Mouse (Mus musculus): ENCODE data around the gene Ankrd13b. TPM values are rescaled to one million over a fixed set of nuclear protein-coding genes. Genes with fewer than 3 reads are reported as not detected.

Ankrd13b gene
- polyA plus RNA-seq, 1 experiment from 2014 or later, result 9.2 TPM

DNA sequence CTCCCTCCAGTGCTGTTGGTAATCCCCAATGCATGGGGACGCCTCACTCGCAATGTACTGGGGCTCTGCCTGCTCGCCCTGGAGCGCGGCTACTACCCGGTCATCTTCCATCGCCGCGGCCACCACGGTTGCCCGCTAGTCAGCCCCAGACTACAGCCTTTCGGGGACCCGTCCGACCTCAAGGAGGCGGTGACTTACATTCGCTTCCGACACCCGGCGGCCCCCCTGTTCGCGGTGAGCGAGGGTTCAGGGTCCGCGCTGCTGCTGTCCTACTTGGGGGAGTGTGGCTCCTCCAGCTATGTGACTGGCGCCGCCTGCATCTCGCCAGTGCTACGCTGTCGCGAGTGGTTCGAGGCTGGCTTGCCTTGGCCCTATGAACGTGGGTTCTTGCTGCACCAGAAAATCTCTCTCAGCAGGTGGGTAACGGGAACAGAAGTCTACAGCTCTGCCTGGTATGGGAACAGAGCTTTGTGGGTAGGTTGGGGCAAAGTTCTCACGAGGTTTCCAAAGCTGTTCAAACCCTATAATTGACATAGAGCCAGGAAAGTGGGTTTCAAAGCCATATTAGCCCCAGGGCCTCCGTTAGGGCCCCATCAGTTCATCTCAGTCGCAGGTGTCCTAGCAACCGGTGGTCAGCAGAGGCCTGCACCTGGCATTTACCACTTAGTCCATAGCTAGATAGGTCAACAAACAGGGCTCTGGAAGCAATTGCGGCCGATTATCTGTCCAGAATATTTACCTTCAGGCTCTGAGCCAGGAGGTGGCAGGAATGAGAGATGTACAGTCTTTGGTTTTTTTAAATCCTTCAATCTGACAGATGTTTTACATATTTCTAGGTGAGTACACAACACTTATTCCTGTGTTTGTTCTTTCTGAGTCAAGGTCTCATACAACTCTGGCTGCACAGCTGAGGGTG, 26.4 kb upstream of the Ankrd13b start, which contains the start of gene Trp53i13:
Trp53i13 (minus strand) TSS at position 344 of the 916 bp plus-strand sequence.
- WGBS, result 5% methylated on average over 39 of the region's 39 CpGs
- Histone ChIP-seq H3K27ac (peak within 1 kb of the TSS; percentile 88), H3K27me3 (ENCODE audit: poor library complexity, severe bottlenecking) (peaks cover 58% of the 10 kb centered on the region), H3K36me3 (replicated peaks) (peaks cover 5% of the 10 kb centered on the region; the same call in 1 of the 2 replicates), H3K4me1 (peaks cover 87% of the 10 kb centered on the region), H3K9me3 (no peaks in the 10 kb centered on the region), H3K4me3 (peak within 1 kb of the TSS; percentile 72)
- no peak for DNase-seq (ENCODE audit: extremely low spot score, low spot score)

GRCm38 (mm10) chr11:77514832-77515636, 25.6 kb upstream of the Ankrd13b start, which contains the start of gene Abhd15:
Gene Abhd15, plus strand, starts transcription at chr11:77515121.
- DNase-seq (ENCODE audit: extremely low spot score, low spot score), result peak; percentile 88
- Histone ChIP-seq H3K27me3 (ENCODE audit: poor library complexity, severe bottlenecking) (peaks cover 58% of the 10 kb centered on the region), H3K36me3 (replicated peaks) (peaks cover 12% of the 10 kb centered on the region), H3K9me3 (no peaks in the 10 kb centered on the region), H3K27ac (peak within 1 kb of the TSS; percentile 88), H3K4me1 (peaks cover 79% of the 10 kb centered on the region), H3K4me3 (peak within 1 kb of the TSS; percentile 72)
- WGBS, result under 1% methylated on average over 68 of the region's 72 CpGs

DNA sequence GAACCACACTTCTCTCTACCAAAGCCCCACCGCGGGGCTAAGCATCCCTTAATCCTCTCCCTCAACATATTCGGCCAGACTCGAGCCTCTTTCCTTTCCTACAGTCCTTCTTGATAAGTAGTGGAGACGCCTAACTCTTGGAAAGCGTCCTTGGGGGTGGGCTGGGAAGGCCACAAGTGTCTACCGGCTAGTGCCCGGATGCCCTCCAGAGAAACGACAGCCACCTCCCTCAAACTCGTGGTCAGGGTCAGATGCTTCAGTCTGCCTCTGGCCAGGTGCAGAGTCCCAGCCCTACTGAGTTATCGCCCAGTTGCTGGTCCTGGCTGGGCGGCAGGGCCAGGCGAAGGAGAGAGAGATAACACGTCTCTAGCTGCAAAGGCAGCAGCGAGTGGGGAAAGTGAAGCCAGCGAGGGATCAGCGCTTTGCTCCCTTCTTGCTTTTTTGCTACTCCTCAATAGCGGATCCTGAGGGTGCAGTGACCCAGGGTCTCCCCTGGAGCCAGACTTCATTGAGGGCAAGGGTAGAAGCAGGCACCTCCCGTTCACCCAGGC, 24.9 kb upstream of the Ankrd13b start:
- peak overlapping the region; percentile 88 for H3K27ac ChIP-seq
- no peaks in the 10 kb centered on the region for H3K9me3 ChIP-seq
- H3K36me3 ChIP-seq (replicated peaks), result peaks cover 19% of the 10 kb centered on the region
- H3K4me1 ChIP-seq, result peaks cover 72% of the 10 kb centered on the region
- 2% methylated on average over 19 of the region's 19 CpGs for WGBS
- DNase-seq (ENCODE audit: extremely low spot score, low spot score), result no peak
- H3K27me3 ChIP-seq (ENCODE audit: poor library complexity, severe bottlenecking), result peaks cover 58% of the 10 kb centered on the region
- H3K4me3 ChIP-seq, result peak overlapping the region; percentile 72

DNA sequence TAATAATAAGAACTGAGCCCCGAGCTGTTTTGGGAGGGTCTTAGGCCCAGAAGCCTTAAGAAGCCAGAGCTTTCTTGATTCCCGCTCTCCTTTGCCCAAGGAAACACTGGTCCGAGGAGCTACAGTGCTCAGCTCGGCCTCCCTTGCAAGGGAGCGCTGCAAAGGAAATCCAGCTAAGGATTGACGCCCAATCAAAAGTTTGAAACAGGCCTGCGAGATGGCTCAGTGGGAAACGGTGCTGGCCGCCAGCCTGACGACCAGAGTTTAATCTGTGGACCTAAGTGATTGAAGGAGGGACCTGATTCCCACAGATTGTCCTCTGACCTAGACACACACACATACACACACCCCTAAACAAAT, 24.3 kb upstream of the Ankrd13b start:
- Histone ChIP-seq H3K27me3 (ENCODE audit: poor library complexity, severe bottlenecking) (peaks cover 58% of the 10 kb centered on the region), H3K9me3 (no peaks in the 10 kb centered on the region), H3K36me3 (replicated peaks) (peaks cover 24% of the 10 kb centered on the region), H3K27ac (peak overlapping the region; percentile 88), H3K4me3 (peak overlapping the region; percentile 72), H3K4me1 (peaks cover 68% of the 10 kb centered on the region)
- WGBS, result 2% methylated on average over 10 of the region's 10 CpGs
- no peak for DNase-seq (ENCODE audit: extremely low spot score, low spot score)

GRCm38 (mm10) chr11:77512891-77513810, 23.7 kb upstream of the Ankrd13b start:
- WGBS, result under 1% methylated on average over 82 of the region's 84 CpGs
- Histone ChIP-seq H3K4me1 (peaks cover 68% of the 10 kb centered on the region), H3K4me3 (peak overlapping the region; percentile 72), H3K9me3 (no peaks in the 10 kb centered on the region), H3K36me3 (replicated peaks) (peaks cover 25% of the 10 kb centered on the region), H3K27me3 (ENCODE audit: poor library complexity, severe bottlenecking) (peaks cover 55% of the 10 kb centered on the region), H3K27ac (peak overlapping the region; percentile 88)
- peak; percentile 94 for DNase-seq (ENCODE audit: extremely low spot score, low spot score)

GRCm38 (mm10) chr11:77511336-77511735, 21.9 kb upstream of the Ankrd13b start:
- no peak overlapping the region for H3K27ac ChIP-seq
- H3K4me1 ChIP-seq, result peaks cover 64% of the 10 kb centered on the region
- no peak for DNase-seq (ENCODE audit: extremely low spot score, low spot score)
- WGBS, result 80% methylated on average over 5 of the region's 5 CpGs
- no peaks in the 10 kb centered on the region for H3K9me3 ChIP-seq
- peaks cover 41% of the 10 kb centered on the region for H3K36me3 ChIP-seq (replicated peaks)
- peaks cover 38% of the 10 kb centered on the region for H3K27me3 ChIP-seq (ENCODE audit: poor library complexity, severe bottlenecking)
- no peak overlapping the region for H3K4me3 ChIP-seq

DNA sequence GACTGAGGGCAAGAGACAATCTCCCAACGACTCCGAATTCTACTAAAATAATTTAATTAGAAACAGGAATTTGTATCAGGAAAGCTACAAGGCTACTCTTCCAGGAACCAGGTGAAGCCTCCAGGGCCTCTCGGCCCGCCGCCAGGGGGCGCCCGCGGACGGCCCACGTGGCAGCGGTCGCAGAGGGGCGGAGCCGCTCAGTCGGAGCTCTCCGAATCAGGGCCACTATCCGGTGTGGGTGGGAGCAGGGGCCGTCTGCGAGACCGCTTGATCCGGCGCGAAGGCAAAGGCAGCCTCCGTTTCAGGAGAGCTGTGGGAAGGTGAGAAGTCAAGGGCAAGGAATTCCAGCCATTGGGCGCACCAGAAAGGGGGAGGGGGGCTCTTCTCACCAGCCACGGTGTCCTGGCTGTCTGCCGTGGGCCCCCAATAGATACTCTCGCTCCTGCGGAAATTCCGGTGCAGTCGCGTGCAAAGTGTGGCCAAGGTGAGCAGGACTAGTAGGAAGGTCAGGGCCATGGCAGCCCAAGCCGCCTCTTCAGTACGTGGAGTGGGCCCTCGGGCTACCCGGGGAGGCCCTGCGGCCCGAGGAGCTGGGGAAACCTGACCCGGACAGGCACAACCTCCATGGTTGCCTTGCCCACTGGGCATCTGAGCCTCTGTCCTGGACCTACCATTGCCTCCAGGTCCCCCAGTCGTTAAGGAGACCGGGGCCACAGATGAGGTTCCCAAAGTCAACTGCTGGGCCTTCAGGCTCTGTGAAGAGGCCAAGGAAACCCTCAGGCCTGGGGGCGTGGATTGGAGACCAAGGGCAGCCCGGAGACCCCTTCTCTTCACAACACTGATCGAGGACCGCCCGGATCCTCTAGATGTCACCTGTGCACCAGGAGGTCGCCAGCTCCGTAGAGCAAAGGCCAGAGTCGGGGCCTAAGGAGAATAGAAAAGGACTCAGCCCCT, 18.9 kb upstream of the Ankrd13b start:
- peak overlapping the region; percentile 78 for H3K27ac ChIP-seq
- DNase-seq (ENCODE audit: extremely low spot score, low spot score), result peak; percentile 79
- 21% methylated on average over 49 of the region's 49 CpGs for WGBS
- peak overlapping the region; percentile 50 for H3K4me3 ChIP-seq
- H3K27me3 ChIP-seq (ENCODE audit: poor library complexity, severe bottlenecking), result peaks cover 12% of the 10 kb centered on the region
- H3K9me3 ChIP-seq, result no peaks in the 10 kb centered on the region
- peaks cover 71% of the 10 kb centered on the region for H3K36me3 ChIP-seq (replicated peaks)
- H3K4me1 ChIP-seq, result peaks cover 38% of the 10 kb centered on the region

DNA sequence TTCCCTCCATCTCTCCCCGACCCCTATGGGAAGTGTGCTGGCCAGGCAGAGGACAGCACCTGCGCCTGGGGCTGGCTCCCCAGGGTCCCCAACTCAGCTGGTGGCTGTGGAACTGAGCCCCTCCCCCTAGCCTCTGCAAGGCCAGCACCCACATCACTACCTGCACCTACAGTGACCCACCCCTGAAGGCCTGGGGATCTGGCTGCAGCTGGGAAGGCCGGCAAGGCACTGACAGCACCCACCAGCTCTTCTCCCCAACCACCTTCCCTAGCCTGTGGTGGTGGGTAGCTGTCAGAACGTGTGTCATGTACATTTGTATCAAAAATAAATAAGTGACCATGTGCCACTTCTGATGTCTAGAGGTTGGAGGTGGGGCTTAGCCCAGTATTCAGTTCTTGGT, 17.9 kb upstream of the Ankrd13b start:
- DNase-seq (ENCODE audit: extremely low spot score, low spot score), result no peak
- Histone ChIP-seq H3K27me3 (ENCODE audit: poor library complexity, severe bottlenecking) (peaks cover 11% of the 10 kb centered on the region), H3K4me1 (peaks cover 38% of the 10 kb centered on the region), H3K27ac (no peak overlapping the region), H3K9me3 (no peaks in the 10 kb centered on the region), H3K36me3 (replicated peaks) (peaks cover 80% of the 10 kb centered on the region), H3K4me3 (peak overlapping the region; percentile 9; the same call in 1 of the 2 replicates)
- WGBS, result 78% methylated on average over 4 of the region's 4 CpGs

DNA sequence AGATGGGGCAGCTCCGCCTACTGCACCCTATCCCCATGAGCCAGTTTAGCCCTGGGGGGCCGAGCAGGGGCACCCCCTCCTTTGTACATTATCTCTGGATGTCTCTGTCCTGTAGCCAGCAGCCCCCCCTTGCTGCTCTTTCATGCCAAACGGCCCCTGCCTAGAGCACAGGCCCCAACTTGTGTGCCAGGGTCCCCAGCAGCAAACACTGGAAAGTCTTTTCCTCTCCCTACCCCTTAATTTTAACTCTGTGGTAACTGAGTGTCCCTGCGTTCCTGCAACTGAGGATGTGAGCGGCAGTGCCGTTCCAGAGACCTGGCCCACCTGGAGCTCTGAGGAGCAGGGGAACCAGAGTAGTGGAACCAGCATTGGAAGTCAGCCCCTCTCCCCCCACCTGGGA, 17.5 kb upstream of the Ankrd13b start:
- Histone ChIP-seq H3K36me3 (replicated peaks) (peaks cover 85% of the 10 kb centered on the region), H3K27ac (no peak overlapping the region), H3K4me3 (peak overlapping the region; percentile 9; the same call in 1 of the 2 replicates), H3K4me1 (peaks cover 33% of the 10 kb centered on the region), H3K27me3 (ENCODE audit: poor library complexity, severe bottlenecking) (peaks cover 8% of the 10 kb centered on the region; the same call in 1 of the 2 replicates), H3K9me3 (no peaks in the 10 kb centered on the region)
- WGBS, result 88% methylated on average over 6 of the region's 6 CpGs
- DNase-seq (ENCODE audit: extremely low spot score, low spot score), result no peak

DNA sequence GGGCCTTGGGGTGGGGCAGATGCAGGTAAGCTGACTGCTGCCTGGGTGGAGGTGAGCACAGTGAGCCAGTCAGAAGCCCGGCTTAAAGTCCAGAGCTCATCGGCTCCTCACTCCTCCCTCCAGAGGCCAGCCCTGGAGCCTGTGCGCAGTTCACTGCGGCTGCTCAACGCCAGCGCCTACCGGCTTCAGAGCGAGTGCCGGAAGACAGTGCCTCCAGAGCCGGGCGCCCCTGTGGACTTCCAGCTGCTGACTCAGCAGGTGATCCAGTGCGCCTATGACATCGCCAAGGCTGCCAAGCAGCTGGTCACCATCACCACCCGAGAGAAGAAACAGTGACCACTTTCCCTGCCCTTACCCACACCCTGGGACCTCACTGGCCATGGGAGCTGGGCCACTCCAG, 16.8 kb upstream of the Ankrd13b start:
- no peak overlapping the region for H3K27ac ChIP-seq
- H3K27me3 ChIP-seq (ENCODE audit: poor library complexity, severe bottlenecking), result peaks cover 8% of the 10 kb centered on the region; the same call in 1 of the 2 replicates
- H3K4me3 ChIP-seq, result no peak overlapping the region; the same call in 1 of the 2 replicates
- H3K36me3 ChIP-seq (replicated peaks), result peaks cover 92% of the 10 kb centered on the region
- no peaks in the 10 kb centered on the region for H3K9me3 ChIP-seq
- H3K4me1 ChIP-seq, result peaks cover 32% of the 10 kb centered on the region
- no peak for DNase-seq (ENCODE audit: extremely low spot score, low spot score)
- WGBS, result 89% methylated on average over 14 of the region's 14 CpGs

Data from forebrain, embryonic 10.5 days (tissue).